Mouse (Mus musculus) liver, postnatal 0 days (tissue): ENCODE data around the gene 4932438H23Rik.

Experiments used
- CTCF ChIP-seq: sonication (generic); IDR thresholded peaks from 2 replicates; pipeline ENCODE4 v1.5.1; 2016; ENCODE audit warnings: antibody characterized with exemption, low read depth
- EP300 ChIP-seq: IDR thresholded peaks from 2 replicates; pipeline ENCODE4 v1.6.1; 2016; ENCODE audit warnings: antibody characterized with exemption, low read depth, mild to moderate bottlenecking

GRCm38 (mm10) chr16:91140457-91140856 lies 45.5 kb upstream of the 4932438H23Rik start:
- no peak for TF ChIP-seq CTCF
- no peak for TF ChIP-seq EP300
